Mouse (Mus musculus): ENCODE data around the gene Tead1. TPM values are rescaled to one million over a fixed set of nuclear protein-coding genes. Genes with fewer than 3 reads are reported as not detected.
A peak's percentile ranks its signal among the peaks of the same experiment; 100 is the strongest.

The Tead1 gene
- polyA plus RNA-seq, 2 experiments: 23.2 to 38.2 TPM

DNA sequence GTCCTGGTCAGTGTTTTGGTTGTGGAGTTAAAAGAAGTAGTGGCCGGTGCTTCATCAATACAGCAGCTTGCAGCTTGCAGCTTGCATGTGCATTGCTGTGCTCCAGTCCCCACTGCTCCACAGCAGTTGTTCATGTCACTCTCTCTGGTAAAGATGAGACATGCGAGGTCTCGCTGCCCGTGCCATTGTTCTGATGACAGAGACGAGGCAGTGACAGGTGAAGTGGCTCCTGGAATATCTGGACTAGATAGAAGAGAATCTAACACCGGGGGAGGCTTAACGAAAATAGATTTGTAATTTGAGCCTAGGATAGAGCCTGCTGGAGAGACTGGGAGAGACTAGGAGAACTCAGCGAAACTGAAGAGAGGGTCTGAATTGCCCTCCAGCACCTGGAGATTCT is 206.4 kb downstream of the Tead1 start:
- Histone ChIP-seq H3K4me1 (ENCODE audit: control insufficient read depth, insufficient read depth, low read length) (peaks cover 15% of the 10 kb centered on the region), H3K36me3 (ENCODE audit: control insufficient read depth, insufficient read depth, low read length) (peaks cover 2% of the 10 kb centered on the region; the same call in 1 of the 2 replicates), H3K9ac (ENCODE audit: low read depth, low read length, severe bottlenecking) (no peak overlapping the region), H3K27me3 (ENCODE audit: control insufficient read depth, insufficient read depth, low read length) (no peaks in the 10 kb centered on the region), H3K9me3 (ENCODE audit: control insufficient read depth, low read length) (no peaks in the 10 kb centered on the region), H3K4me3 (replicated peaks; ENCODE audit: low read length) (no peak overlapping the region), H3K27ac (replicated peaks; ENCODE audit: low read depth, low read length) (no peak overlapping the region), H3K4me2 (replicated peaks; ENCODE audit: low read depth, low read length, severe bottlenecking) (no peak overlapping the region)
- ATAC-seq (ENCODE audit: low FRiP score, low read depth) (peak; percentile 62), DNase-seq (ENCODE audit: low spot score) (no peak)
- WGBS: 65% methylated on average over 8 of the region's 8 CpGs
- TF ChIP-seq POLR2A (IDR thresholded peaks at IDR 0.05; ENCODE audit: borderline replicate concordance, extremely low read depth, insufficient read depth, insufficient read length): no peak

DNA sequence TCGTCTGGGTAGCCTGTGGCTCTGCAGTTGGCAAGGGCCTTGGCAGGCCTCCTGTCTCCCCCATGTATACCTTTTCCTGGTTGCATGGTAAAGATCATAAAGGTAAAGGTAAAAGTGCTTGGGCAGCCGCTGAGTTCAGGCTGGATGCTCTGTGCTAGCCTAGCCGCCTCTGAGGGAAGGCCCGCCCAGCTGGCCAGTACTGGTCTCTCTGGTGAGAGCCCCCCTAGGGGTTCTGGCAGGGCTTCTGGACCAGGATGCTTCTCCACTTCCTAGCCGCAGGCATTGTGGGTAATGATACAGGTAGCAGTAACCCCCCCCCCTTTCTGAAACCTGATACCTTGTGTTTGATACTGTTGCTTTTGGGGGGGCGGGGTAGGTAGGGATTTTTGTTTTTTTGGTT is 212.8 kb downstream of the Tead1 start:
- ATAC-seq (ENCODE audit: low FRiP score, low read depth) (no peak), DNase-seq (ENCODE audit: low spot score) (no peak)
- H3K27me3 ChIP-seq (ENCODE audit: control insufficient read depth, insufficient read depth, low read length): no peaks in the 10 kb centered on the region
- no peak for TF ChIP-seq POLR2A (IDR thresholded peaks at IDR 0.05; ENCODE audit: borderline replicate concordance, extremely low read depth, insufficient read depth, insufficient read length)
- peaks cover 35% of the 10 kb centered on the region for H3K36me3 ChIP-seq (ENCODE audit: control insufficient read depth, insufficient read depth, low read length)
- no peaks in the 10 kb centered on the region for H3K4me1 ChIP-seq (ENCODE audit: control insufficient read depth, insufficient read depth, low read length)
- H3K9ac ChIP-seq (ENCODE audit: low read depth, low read length, severe bottlenecking): no peak overlapping the region
- H3K4me2 ChIP-seq (replicated peaks; ENCODE audit: low read depth, low read length, severe bottlenecking): no peak overlapping the region
- 81% methylated on average over 6 of the region's 6 CpGs for WGBS
- no peak overlapping the region for H3K27ac ChIP-seq (replicated peaks; ENCODE audit: low read depth, low read length)
- H3K9me3 ChIP-seq (ENCODE audit: control insufficient read depth, low read length): no peaks in the 10 kb centered on the region
- no peak overlapping the region for H3K4me3 ChIP-seq (replicated peaks; ENCODE audit: low read length)

DNA sequence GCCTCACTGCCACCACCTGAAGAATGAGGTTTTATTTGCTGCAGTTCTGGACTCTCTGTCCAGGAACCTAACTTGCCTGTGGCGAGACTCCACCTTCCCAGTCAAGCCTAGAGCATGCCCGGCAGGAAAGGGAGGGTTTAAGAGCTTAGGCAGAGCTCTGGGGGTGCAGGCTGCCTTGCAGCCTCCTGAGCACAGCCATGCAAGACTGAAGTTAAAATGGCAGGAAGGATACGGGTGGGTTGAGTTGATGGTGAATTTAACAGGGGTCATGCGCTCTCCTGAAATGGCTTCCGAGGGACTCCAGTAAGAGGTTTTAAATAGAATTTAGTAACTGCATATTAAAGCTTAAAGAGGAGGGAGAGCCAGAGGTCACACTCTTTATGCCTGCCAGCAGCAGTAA is 213.5 kb downstream of the Tead1 start:
- H3K27me3 ChIP-seq (ENCODE audit: control insufficient read depth, insufficient read depth, low read length): no peaks in the 10 kb centered on the region
- no peaks in the 10 kb centered on the region for H3K4me1 ChIP-seq (ENCODE audit: control insufficient read depth, insufficient read depth, low read length)
- H3K4me2 ChIP-seq (replicated peaks; ENCODE audit: low read depth, low read length, severe bottlenecking): no peak overlapping the region
- WGBS: 64% methylated on average over 5 of the region's 5 CpGs
- peaks cover 42% of the 10 kb centered on the region for H3K36me3 ChIP-seq (ENCODE audit: control insufficient read depth, insufficient read depth, low read length)
- H3K4me3 ChIP-seq (replicated peaks; ENCODE audit: low read length): no peak overlapping the region
- no peak overlapping the region for H3K9ac ChIP-seq (ENCODE audit: low read depth, low read length, severe bottlenecking)
- no peak for TF ChIP-seq POLR2A (IDR thresholded peaks at IDR 0.05; ENCODE audit: borderline replicate concordance, extremely low read depth, insufficient read depth, insufficient read length)
- no peak overlapping the region for H3K27ac ChIP-seq (replicated peaks; ENCODE audit: low read depth, low read length)
- no peak for ATAC-seq (ENCODE audit: low FRiP score, low read depth)
- DNase-seq (ENCODE audit: low spot score): no peak
- no peaks in the 10 kb centered on the region for H3K9me3 ChIP-seq (ENCODE audit: control insufficient read depth, low read length)

DNA sequence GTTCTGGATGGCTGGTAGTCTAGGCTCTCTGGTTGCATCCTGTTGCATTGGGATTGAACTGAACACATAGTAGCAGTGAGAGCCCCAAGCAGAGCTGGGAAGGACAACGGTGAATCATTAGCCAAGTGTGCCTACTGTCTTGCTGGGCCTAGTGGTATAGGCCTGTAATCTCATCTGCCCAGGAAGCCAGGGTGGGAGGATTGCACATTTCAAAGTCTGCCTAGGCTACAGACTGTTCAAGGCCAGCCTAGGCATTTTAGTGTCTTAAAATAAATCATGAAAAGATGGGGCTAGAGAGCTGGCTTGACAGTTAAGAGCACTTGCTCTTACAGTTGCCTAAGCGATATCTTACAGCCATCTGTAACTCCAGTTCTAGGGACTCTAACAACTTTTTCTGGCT is 217.2 kb downstream of the Tead1 start:
- no peak overlapping the region for H3K4me2 ChIP-seq (replicated peaks; ENCODE audit: low read depth, low read length, severe bottlenecking)
- no peaks in the 10 kb centered on the region for H3K9me3 ChIP-seq (ENCODE audit: control insufficient read depth, low read length)
- H3K9ac ChIP-seq (ENCODE audit: low read depth, low read length, severe bottlenecking): no peak overlapping the region
- no peaks in the 10 kb centered on the region for H3K4me1 ChIP-seq (ENCODE audit: control insufficient read depth, insufficient read depth, low read length)
- ATAC-seq (ENCODE audit: low FRiP score, low read depth) (no peak), DNase-seq (ENCODE audit: low spot score) (no peak)
- peaks cover 63% of the 10 kb centered on the region for H3K36me3 ChIP-seq (ENCODE audit: control insufficient read depth, insufficient read depth, low read length)
- no peak for TF ChIP-seq POLR2A (IDR thresholded peaks at IDR 0.05; ENCODE audit: borderline replicate concordance, extremely low read depth, insufficient read depth, insufficient read length)
- 95% methylated on average over 2 of the region's 2 CpGs for WGBS
- no peaks in the 10 kb centered on the region for H3K27me3 ChIP-seq (ENCODE audit: control insufficient read depth, insufficient read depth, low read length)
- no peak overlapping the region for H3K4me3 ChIP-seq (replicated peaks; ENCODE audit: low read length)
- no peak overlapping the region for H3K27ac ChIP-seq (replicated peaks; ENCODE audit: low read depth, low read length)

DNA sequence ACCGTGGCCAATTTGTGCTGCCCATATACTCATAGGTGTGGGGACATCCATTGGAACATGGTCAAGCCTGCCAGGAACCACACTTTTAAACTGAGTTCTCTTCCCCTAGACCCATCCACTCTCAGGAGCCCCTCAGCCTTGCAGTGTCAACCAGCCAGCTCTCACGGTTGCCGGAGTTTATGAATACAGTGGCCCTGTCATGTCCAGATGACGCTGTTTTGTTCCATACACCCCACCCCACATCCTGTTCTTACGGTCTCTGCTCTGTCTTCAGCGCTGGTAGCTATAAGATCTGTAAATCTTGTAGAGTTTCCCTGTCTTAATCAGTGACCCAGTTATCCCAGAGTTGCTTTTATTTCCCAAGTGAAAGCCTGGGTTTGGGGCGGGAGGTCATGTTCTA is 222.6 kb downstream of the Tead1 start:
- WGBS: 90% methylated on average over 7 of the region's 7 CpGs
- no peaks in the 10 kb centered on the region for H3K9me3 ChIP-seq (ENCODE audit: control insufficient read depth, low read length)
- no peak for ATAC-seq (ENCODE audit: low FRiP score, low read depth)
- H3K4me2 ChIP-seq (replicated peaks; ENCODE audit: low read depth, low read length, severe bottlenecking): no peak overlapping the region
- TF ChIP-seq POLR2A (IDR thresholded peaks at IDR 0.05; ENCODE audit: borderline replicate concordance, extremely low read depth, insufficient read depth, insufficient read length): no peak
- no peaks in the 10 kb centered on the region for H3K4me1 ChIP-seq (ENCODE audit: control insufficient read depth, insufficient read depth, low read length)
- no peak overlapping the region for H3K27ac ChIP-seq (replicated peaks; ENCODE audit: low read depth, low read length)
- H3K9ac ChIP-seq (ENCODE audit: low read depth, low read length, severe bottlenecking): no peak overlapping the region
- no peaks in the 10 kb centered on the region for H3K27me3 ChIP-seq (ENCODE audit: control insufficient read depth, insufficient read depth, low read length)
- H3K4me3 ChIP-seq (replicated peaks; ENCODE audit: low read length): no peak overlapping the region
- no peak for DNase-seq (ENCODE audit: low spot score)
- H3K36me3 ChIP-seq (ENCODE audit: control insufficient read depth, insufficient read depth, low read length): peaks cover 48% of the 10 kb centered on the region

DNA sequence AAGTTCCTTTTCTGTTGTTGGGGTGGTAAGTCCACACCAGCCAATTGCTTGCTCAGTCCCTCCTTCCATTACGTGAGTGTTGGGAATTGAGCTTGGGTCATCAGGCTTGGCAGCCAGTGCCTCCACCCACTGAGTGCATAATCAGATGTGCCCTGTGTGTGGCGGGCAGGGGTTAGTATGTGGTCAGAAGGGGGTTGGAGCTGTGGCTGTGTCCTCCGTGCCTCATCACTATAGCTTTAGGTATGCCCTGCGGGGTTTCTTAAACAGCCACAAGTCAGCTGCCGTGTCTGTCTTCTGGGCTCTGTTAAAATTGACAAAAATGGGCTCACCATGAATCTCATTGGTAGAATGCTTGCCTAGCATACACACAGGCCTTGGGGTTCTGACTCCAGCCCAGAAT is 227.7 kb downstream of the Tead1 start:
- H3K9ac ChIP-seq (ENCODE audit: low read depth, low read length, severe bottlenecking): no peak overlapping the region
- no peak for TF ChIP-seq POLR2A (IDR thresholded peaks at IDR 0.05; ENCODE audit: borderline replicate concordance, extremely low read depth, insufficient read depth, insufficient read length)
- WGBS: 78% methylated on average over 5 of the region's 5 CpGs
- H3K36me3 ChIP-seq (ENCODE audit: control insufficient read depth, insufficient read depth, low read length): peaks cover 11% of the 10 kb centered on the region; the same call in 1 of the 2 replicates
- H3K9me3 ChIP-seq (ENCODE audit: control insufficient read depth, low read length): no peaks in the 10 kb centered on the region
- H3K27me3 ChIP-seq (ENCODE audit: control insufficient read depth, insufficient read depth, low read length): no peaks in the 10 kb centered on the region
- H3K4me1 ChIP-seq (ENCODE audit: control insufficient read depth, insufficient read depth, low read length): no peaks in the 10 kb centered on the region
- no peak overlapping the region for H3K27ac ChIP-seq (replicated peaks; ENCODE audit: low read depth, low read length)
- ATAC-seq (ENCODE audit: low FRiP score, low read depth) (no peak), DNase-seq (ENCODE audit: low spot score) (no peak)
- H3K4me2 ChIP-seq (replicated peaks; ENCODE audit: low read depth, low read length, severe bottlenecking): no peak overlapping the region
- no peak overlapping the region for H3K4me3 ChIP-seq (replicated peaks; ENCODE audit: low read length)

Measured in limb, embryonic 14.5 days (tissue).